Mouse (Mus musculus) erythroblast, embryonic 14.5 days (primary cell): ENCODE results near the gene Peg12.

Source experiments
- GATA1 ChIP-seq: IDR thresholded peaks from 2 replicates; pipeline ENCODE4 v1.6.1; 2012; ENCODE audit warnings: low read length, inconsistent platforms, mixed read lengths
- TAL1 ChIP-seq: IDR thresholded peaks from 3 replicates; pipeline ENCODE4 v1.6.1; 2012; ENCODE audit warnings: low read length, inconsistent platforms, mixed read lengths

DNA sequence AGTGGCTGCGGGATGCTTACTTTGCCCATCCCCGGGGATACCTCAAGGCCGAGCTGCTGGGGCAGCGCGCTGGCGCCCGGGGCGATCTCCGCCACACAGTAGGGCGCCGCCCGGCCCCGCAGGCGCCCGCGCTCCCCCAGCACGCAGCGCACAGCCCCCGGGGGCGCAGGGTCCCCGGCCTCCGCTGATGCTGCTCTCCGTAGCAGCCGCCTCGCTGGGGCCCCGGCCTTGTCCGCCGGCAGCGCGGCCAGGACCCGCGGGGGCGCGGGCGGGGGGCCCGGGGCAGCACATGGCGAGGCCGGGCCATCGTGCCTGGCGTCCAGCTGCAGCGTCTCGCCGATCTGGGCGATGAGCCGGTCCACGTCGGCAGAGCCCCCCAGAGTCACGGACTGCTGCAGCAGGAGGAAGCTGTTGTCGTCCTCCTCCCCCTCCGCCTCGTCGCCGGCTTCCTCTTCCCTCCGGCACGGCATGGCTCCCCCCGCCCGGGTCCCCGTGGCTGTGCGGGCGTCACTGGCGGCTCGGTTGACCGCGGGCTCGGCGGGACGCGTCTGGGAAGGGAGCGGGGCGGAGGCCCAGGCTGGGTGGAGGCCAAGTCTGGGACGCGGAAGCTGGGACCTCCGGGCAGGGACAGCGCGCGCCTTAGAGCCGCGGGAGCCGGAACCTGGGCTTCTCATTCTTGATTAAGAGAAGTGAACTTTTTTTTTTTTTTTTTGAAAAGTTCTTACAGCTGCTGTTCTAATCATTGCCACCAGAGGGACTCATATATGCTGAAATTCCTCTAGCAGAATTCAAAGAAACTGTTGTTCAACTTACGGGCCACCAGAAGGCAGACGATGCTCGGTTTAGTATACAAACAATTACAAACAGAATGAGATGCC lies at the start of gene Peg12:
- TF ChIP-seq TAL1 (no peak), GATA1 (no peak)
